Mouse (Mus musculus): ENCODE measurements around the gene Kcnc1. TPM values are rescaled to one million over a fixed set of nuclear protein-coding genes. Genes with fewer than 3 reads are reported as not detected.

The Kcnc1 gene
- polyA plus RNA-seq, 2 experiments = under 0.01 TPM; not detected in 1

DNA sequence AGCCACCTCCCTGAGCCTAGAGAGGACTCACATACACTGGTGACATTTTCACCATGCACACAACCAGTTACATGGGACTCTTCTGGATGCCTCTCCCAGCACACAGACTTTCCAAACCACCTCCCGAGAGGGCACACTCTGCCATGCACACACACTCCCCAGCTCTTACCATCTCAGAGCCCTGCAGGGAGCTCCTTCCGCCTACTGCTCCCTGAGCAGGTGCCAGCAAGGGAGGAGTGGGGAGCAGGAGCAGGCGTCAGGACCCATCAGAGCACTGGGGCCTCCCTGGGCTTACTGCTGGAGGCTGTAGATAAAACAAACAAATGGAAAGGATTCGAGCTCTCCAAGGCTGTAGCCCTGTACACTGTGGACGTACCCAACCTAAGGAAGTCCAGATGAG is 25.2 kb downstream of the Kcnc1 start:
- ATAC-seq (ENCODE audit: insufficient read depth) (no peak), DNase-seq (ENCODE audit: low read depth in 3 of 3, low spot score in 3 of 3) (no peak)
- 37% methylated on average over 5 of the region's 5 CpGs for WGBS (ENCODE audit: insufficient replicate concordance)
- Histone ChIP-seq H3K27me3 (ENCODE audit: control insufficient read depth, insufficient read depth, low read length) (no peaks in the 10 kb centered on the region), H3K4me3 (ENCODE audit: insufficient read depth in 1 of 2, low read depth in 2 of 2, low read length in 2 of 2) (no peak overlapping the region), H3K27ac (no peak overlapping the region), H3K9me3 (ENCODE audit: control insufficient read depth, low read length) (no peaks in the 10 kb centered on the region), H3K36me3 (replicated peaks; ENCODE audit: control insufficient read depth, insufficient read depth, low read depth) (no peaks in the 10 kb centered on the region), H3K9ac (replicated peaks) (no peak overlapping the region), H3K4me2 (ENCODE audit: low read depth) (no peak overlapping the region), H3K4me1 (replicated peaks; ENCODE audit: control insufficient read depth in 2 of 2, insufficient read depth in 2 of 2, low read length in 1 of 2) (no peaks in the 10 kb centered on the region)
- TF ChIP-seq CTCF (IDR thresholded peaks at IDR 0.05; ENCODE audit: low read depth) (no peak), EP300 (IDR thresholded peaks at IDR 0.05; ENCODE audit: low read depth) (no peak)

- 62% methylated on average over 8 of the region's 8 CpGs for WGBS (ENCODE audit: insufficient replicate concordance)
- Histone ChIP-seq H3K9me3 (ENCODE audit: control insufficient read depth, low read length) (no peaks in the 10 kb centered on the region), H3K4me2 (ENCODE audit: low read depth) (no peak overlapping the region)
Measured at GRCm38 (mm10) chr7:46422052-46422763, 25.9 kb downstream of the Kcnc1 start.

DNA sequence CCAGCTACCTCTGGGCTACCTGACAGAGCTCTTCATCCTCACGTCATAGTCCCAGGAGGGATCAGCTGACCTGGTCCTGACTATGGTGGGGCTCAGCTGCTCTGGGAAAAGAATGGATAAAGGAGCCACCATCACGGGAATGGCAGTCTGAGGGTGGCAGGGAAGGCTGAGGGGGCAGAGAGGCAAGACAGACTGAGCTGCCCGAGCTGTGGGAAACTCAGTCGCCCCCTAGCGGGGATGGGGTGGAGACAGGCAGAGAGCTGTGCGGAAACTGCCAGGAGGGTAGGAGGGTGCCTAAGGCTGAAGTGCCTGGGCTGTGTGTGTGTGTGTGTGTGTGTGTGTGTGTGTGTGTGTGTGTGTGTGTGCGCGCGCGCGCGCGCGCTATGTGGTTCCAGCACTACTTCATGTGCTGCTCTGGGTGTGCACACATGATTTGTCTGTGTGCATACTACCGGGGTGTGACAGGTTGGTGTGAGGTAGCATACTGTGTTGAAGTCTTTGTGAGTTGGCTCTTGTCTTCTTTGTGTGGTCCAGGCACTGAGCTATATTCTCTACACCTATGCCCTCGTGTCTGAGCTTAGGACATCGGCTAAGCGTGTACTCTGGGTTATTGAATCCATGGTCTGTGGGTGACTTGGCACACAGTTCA is 26.6 kb downstream of the Kcnc1 start:
- Histone ChIP-seq H3K27me3 (ENCODE audit: control insufficient read depth, insufficient read depth, low read length) (no peaks in the 10 kb centered on the region), H3K4me3 (ENCODE audit: insufficient read depth in 1 of 2, low read depth in 2 of 2, low read length in 2 of 2) (no peak overlapping the region), H3K9ac (replicated peaks) (no peak overlapping the region), H3K9me3 (ENCODE audit: control insufficient read depth, low read length) (no peaks in the 10 kb centered on the region), H3K4me1 (replicated peaks; ENCODE audit: control insufficient read depth in 2 of 2, insufficient read depth in 2 of 2, low read length in 1 of 2) (no peaks in the 10 kb centered on the region), H3K27ac (no peak overlapping the region), H3K4me2 (ENCODE audit: low read depth) (no peak overlapping the region), H3K36me3 (replicated peaks; ENCODE audit: control insufficient read depth, insufficient read depth, low read depth) (no peaks in the 10 kb centered on the region)
- no peak for TF ChIP-seq EP300 (IDR thresholded peaks at IDR 0.05; ENCODE audit: low read depth)
- peak; percentile 76 for TF ChIP-seq CTCF (IDR thresholded peaks at IDR 0.05; ENCODE audit: low read depth)
- ATAC-seq (ENCODE audit: insufficient read depth) = no peak
- 41% methylated on average over 14 of the region's 18 CpGs for WGBS (ENCODE audit: insufficient replicate concordance)
- no peak for DNase-seq (ENCODE audit: low read depth in 3 of 3, low spot score in 3 of 3)

More at GRCm38 (mm10) chr7:46422052-46422763, 25.9 kb downstream of the Kcnc1 start:
- no peak overlapping the region for H3K9ac ChIP-seq (replicated peaks)
- H3K27ac ChIP-seq = no peak overlapping the region
- no peaks in the 10 kb centered on the region for H3K36me3 ChIP-seq (replicated peaks; ENCODE audit: control insufficient read depth, insufficient read depth, low read depth)
- H3K4me3 ChIP-seq (ENCODE audit: insufficient read depth in 1 of 2, low read depth in 2 of 2, low read length in 2 of 2) = no peak overlapping the region
- DNase-seq (ENCODE audit: low read depth in 3 of 3, low spot score in 3 of 3) = no peak
- no peak for TF ChIP-seq CTCF (IDR thresholded peaks at IDR 0.05; ENCODE audit: low read depth)
- no peak for TF ChIP-seq EP300 (IDR thresholded peaks at IDR 0.05; ENCODE audit: low read depth)
- no peaks in the 10 kb centered on the region for H3K4me1 ChIP-seq (replicated peaks; ENCODE audit: control insufficient read depth in 2 of 2, insufficient read depth in 2 of 2, low read length in 1 of 2)
- ATAC-seq (ENCODE audit: insufficient read depth) = no peak
- no peaks in the 10 kb centered on the region for H3K27me3 ChIP-seq (ENCODE audit: control insufficient read depth, insufficient read depth, low read length)

DNA sequence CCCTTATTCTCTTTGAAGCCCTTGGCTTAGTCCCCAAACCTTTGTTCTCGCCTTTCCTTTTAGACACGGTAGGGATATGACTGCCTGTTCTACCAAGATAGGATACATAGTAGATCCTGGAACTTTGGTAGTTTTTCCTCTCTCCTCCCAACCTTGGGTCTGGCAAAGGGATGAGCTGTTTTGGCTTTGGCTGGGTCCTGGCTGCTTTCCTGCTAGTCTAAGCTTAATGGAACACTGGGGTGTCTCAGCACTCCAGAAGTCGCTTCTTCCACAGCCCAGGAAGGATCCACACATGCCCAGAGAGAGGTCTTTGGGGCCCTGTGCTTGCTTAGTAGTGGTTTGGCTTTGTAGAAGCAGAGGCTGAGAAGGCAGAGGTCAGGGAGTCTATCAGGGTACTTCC is 27.7 kb downstream of the Kcnc1 start:
- TF ChIP-seq CTCF (IDR thresholded peaks at IDR 0.05; ENCODE audit: low read depth) = no peak
- TF ChIP-seq EP300 (IDR thresholded peaks at IDR 0.05; ENCODE audit: low read depth) = no peak
- ATAC-seq (ENCODE audit: insufficient read depth) = no peak
- no peak overlapping the region for H3K4me3 ChIP-seq (ENCODE audit: insufficient read depth in 1 of 2, low read depth in 2 of 2, low read length in 2 of 2)

DNA sequence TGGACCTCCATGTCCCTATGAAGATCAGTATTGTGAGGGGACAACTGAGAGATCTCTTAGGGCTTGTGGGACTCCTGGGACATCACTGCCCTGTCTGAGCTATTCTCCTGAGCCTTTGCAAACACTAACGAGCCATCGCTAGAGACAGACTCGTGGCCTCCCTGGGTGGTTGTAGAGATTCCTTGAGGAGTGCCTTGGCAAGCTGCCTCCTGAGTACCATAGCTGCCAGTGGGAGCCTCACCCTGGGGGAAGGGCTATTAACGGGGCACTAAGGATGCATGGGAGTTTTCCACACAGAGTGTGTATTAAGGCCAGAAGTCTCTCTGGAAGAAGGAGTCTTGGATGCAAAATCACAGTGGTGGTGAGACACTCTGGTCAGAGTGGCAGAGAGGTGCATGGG is 28.7 kb downstream of the Kcnc1 start:
- no peak for DNase-seq (ENCODE audit: low read depth in 3 of 3, low spot score in 3 of 3)
- WGBS (ENCODE audit: insufficient replicate concordance) = 58% methylated on average over 4 of the region's 4 CpGs
- no peak overlapping the region for H3K4me3 ChIP-seq (ENCODE audit: insufficient read depth in 1 of 2, low read depth in 2 of 2, low read length in 2 of 2)
- no peak for TF ChIP-seq CTCF (IDR thresholded peaks at IDR 0.05; ENCODE audit: low read depth)
- TF ChIP-seq EP300 (IDR thresholded peaks at IDR 0.05; ENCODE audit: low read depth) = no peak
- ATAC-seq (ENCODE audit: insufficient read depth) = no peak
- no peak overlapping the region for H3K4me2 ChIP-seq (ENCODE audit: low read depth)
- no peak overlapping the region for H3K27ac ChIP-seq
- no peaks in the 10 kb centered on the region for H3K36me3 ChIP-seq (replicated peaks; ENCODE audit: control insufficient read depth, insufficient read depth, low read depth)
- H3K9me3 ChIP-seq (ENCODE audit: control insufficient read depth, low read length) = no peaks in the 10 kb centered on the region
- H3K27me3 ChIP-seq (ENCODE audit: control insufficient read depth, insufficient read depth, low read length) = no peaks in the 10 kb centered on the region
- no peaks in the 10 kb centered on the region for H3K4me1 ChIP-seq (replicated peaks; ENCODE audit: control insufficient read depth in 2 of 2, insufficient read depth in 2 of 2, low read length in 1 of 2)
- no peak overlapping the region for H3K9ac ChIP-seq (replicated peaks)

More for the DNA sequence above, 27.7 kb downstream of the Kcnc1 start:
- Histone ChIP-seq H3K4me2 (ENCODE audit: low read depth) (no peak overlapping the region), H3K27ac (no peak overlapping the region), H3K27me3 (ENCODE audit: control insufficient read depth, insufficient read depth, low read length) (no peaks in the 10 kb centered on the region), H3K36me3 (replicated peaks; ENCODE audit: control insufficient read depth, insufficient read depth, low read depth) (no peaks in the 10 kb centered on the region), H3K9ac (replicated peaks) (no peak overlapping the region), H3K9me3 (ENCODE audit: control insufficient read depth, low read length) (no peaks in the 10 kb centered on the region), H3K4me1 (replicated peaks; ENCODE audit: control insufficient read depth in 2 of 2, insufficient read depth in 2 of 2, low read length in 1 of 2) (no peaks in the 10 kb centered on the region)
- 53% methylated on average over 3 of the region's 3 CpGs for WGBS (ENCODE audit: insufficient replicate concordance)
- DNase-seq (ENCODE audit: low read depth in 3 of 3, low spot score in 3 of 3) = no peak

Data from liver, embryonic 14.5 days (tissue).